Mouse (Mus musculus) cerebellum, adult 9-10 months (tissue): ENCODE measurements around the gene Castor1.
"Not testable (repeated sequence)": the region's sequence is repeated elsewhere in the genome, so short reads cannot be mapped to it uniquely, and the experiment has no call there.

Experiments used
- DNase-seq: peaks from one replicate; pipeline ENCODE4 v3.0.0; 2022

Gene Castor1

DNA sequence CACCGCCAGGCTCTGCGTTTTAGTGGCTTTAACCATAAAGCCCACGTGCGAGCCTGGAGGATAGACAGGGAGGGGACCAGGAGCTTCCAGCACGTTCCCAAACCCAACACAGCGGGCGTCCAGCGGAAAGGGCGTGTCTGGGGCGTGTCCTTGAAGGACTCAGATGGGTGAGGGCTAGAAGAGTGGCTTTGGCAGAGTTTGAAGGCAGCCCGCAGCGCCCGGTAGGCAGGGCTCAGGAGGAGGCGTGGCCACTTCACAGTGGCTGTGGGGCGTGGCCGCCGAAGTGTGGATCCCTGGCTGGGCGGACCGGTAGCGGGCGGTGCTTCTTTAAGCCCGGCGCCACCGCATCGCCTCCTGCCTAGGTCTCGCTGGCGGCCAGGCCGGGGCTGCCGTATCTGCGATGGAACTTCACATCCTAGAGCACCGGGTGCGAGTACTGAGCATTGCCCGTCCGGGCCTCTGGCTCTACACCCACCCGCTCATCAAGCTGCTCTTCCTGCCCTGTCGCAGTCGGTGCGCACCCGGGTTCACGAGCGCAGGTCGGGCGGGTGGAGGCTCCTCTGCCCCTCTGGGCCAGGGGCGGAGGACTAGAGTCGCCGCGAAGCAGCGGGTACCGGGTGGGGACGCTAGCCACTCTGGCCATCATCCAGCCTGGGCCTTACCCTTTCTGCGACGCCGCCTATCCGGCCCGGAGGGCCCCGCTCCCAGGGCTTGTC, at the start of gene Castor1:
TSS of gene Castor1 (plus strand) at position 312 of the 716 bp plus-strand sequence.
- DNase-seq: peak; percentile 44

GRCm38 (mm10) chr11:4174586-4174985, 43.4 kb upstream of the Castor1 start:
- no peak for DNase-seq

- DNase-seq: no peak
These were observed 40.3 kb upstream of the Castor1 start for GRCm38 (mm10) chr11:4177716-4178115.

- no peak for DNase-seq
These were observed 36.0 kb upstream of the Castor1 start for GRCm38 (mm10) chr11:4182061-4182460.

GRCm38 (mm10) chr11:4183511-4183910, 34.5 kb upstream of the Castor1 start:
- DNase-seq: no peak

DNA sequence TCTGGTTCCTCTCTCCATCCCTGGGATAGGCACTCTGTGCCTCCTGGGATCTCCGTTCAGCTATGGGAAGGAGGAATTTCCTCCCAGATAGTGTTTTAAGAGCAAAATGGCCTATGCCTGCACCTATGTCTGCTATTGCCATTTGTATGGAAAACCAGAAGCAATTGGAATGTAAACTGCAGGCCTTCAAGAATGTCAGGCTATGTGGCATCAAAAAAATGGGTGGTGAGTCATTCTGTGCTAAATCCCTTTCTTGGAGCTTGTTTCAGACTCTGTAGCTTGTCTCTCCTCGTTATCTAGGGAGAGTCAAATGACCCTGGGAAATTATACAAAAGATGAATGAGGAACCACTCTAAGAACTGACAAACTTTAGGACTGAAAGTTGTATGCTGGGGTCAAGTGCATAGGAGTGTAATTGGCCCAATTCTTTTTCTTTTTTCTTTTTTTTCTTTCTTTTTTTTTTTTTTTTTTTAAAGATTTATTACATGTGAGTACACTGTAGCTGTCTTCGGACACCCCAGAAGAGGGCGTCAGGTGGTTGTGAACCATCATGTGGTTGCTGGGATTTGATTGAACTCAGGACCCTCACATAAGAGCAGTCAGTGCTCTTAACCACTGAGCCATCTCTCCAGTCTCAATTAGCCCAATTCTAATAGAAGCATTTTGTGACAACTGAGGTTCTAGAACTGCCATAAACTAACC, 33.6 kb upstream of the Castor1 start:
- no peak for DNase-seq

DNA sequence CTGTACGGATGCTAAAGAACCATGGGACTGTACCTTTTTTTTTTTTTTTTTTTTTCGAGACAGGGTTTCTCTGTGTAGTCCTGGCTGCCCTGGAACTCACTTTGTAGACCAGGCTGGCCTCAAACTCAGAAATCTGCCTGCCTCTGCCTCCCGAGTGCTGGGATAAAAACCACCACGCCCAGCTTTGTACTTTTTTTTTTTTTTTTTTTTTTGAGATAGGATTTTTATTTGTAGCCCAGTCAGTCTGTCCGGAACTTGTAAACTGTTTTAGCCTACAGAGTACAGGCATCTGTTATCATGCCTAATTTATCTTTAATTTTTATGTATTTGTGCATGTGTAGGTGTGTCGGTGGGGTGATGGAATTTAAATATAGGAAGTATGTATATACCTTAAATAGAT, 32.5 kb upstream of the Castor1 start:
- not testable (repeated sequence) for DNase-seq

- peak; percentile 98 for DNase-seq
These were observed 31.3 kb upstream of the Castor1 start, which contains the start of gene Tbc1d10a for GRCm38 (mm10) chr11:4186486-4187317. Tbc1d10a (plus strand) TSS chr11:4186789.

DNA sequence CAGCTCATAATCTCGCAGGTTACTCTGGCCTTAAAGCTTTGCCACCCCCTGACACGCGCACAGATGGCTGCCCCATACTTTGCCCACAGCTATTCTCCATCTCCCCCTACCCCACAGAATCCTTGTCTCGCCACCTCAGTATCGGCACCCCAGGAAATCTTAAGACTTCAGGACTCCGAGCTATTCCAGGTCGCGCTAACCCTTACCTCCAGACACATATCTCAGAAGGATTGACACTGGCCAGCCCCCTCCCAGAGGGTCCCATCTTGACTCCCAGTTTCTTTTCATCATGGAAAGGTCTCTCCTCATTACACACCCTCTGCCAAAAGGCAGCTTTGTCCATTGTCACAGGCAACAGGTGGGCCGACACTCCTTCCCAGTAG, 30.7 kb upstream of the Castor1 start:
- peak; percentile 47 for DNase-seq

GRCm38 (mm10) chr11:4189182-4189581, 28.8 kb upstream of the Castor1 start:
- no peak for DNase-seq

- DNase-seq: no peak
These were observed 27.3 kb upstream of the Castor1 start for GRCm38 (mm10) chr11:4190677-4191076.

- DNase-seq: no peak
These were observed 25.3 kb upstream of the Castor1 start for GRCm38 (mm10) chr11:4192757-4193156.

DNA sequence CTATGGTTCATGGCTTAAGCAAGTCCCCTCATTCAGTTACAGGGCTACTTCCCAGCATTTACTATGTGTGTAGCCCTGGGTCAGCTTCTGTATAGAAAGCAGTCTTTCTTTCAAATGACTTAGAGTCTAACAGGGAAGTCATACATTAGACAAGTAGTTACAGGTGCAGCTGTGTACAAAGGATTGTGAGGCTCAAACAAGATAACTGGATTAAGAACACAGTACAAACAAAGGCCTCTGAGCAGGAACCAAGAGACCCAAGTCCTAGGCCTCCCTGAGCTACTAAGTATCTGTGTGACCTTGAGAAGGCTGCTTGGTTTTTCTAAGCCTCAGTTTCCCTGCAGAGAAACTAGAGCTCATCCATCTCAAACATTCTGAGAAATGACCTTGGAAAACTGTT, 24.6 kb upstream of the Castor1 start:
- DNase-seq: no peak

DNA sequence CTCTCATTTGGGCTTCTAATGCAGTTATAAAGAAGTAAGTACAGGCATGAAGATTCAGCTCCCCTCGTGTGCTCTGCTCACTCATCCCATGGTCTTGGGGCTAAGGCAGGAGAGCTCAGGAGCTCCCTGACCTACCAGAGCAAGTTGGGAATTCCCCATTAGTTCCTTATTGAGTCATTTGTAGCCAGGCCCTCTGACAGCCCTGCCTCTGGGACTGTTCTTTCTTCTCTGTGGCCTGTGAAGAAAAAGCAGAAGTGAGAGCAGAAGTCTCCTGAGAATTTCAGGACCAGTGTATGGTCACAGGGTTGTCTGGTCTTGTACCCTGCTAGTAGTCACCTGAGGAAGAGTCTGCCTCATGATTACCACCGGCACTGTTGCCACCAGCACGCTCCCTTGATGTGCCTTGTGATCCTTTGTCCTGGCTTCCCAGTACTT, 22.4 kb upstream of the Castor1 start:
- no peak for DNase-seq

GRCm38 (mm10) chr11:4196636-4197035, 21.4 kb upstream of the Castor1 start:
- DNase-seq: no peak

DNA sequence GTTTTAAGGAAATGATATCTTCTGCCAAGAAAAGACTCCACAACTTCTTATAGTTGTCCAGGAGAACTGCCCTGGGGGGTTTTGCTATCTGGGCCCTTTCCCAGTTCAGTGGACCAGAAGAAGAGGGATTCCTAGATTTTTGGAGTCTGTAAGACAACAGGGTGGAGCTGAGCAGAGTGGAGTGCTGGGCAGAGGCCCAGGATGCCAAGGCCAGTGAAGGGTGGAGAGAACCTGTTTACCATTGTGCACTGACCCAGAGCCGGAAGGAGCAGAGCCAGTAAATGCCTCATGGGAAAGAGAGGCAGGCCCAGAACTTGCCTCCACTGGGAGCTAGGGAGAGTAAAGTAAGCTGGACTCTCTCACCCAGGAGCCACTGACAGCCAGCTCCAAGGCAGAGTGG, 20.3 kb upstream of the Castor1 start:
- DNase-seq: no peak

DNA sequence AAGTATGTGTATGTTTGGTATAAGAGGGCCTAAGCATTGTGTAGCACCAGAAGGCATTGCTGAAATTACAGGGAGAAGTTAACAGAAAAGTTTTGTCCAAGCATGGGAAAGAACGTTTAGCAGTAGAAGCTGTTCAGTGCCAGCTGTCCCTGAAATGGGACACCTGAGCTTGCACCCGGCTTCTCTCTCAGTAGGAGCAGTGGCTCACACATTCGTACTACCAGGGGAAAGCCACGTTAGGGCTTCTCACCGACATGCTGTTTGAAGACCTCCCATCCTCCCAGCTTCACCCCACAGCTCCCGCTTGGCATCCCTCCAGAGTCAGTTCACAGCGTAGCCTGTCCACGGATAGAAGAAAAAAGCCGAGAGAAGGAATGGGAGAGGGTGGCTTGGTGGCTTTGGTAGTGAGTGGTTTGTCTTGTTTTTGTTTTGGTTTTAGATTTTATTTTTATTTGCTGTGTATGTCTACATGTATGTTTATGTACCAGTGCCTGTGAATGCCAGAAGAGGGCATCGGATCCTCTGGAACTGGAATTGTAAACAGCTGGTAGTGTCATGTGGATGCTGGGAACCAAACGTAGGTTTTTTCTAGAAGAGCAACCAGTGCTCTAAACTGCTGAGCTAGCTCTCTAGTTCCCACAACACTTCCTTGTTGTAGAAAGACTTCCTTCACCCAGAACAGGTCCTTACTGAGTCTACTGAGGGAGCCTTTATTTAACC, 15.9 kb upstream of the Castor1 start:
- no peak for DNase-seq

- no peak for DNase-seq
These were observed 14.9 kb upstream of the Castor1 start for GRCm38 (mm10) chr11:4202995-4203704.

DNA sequence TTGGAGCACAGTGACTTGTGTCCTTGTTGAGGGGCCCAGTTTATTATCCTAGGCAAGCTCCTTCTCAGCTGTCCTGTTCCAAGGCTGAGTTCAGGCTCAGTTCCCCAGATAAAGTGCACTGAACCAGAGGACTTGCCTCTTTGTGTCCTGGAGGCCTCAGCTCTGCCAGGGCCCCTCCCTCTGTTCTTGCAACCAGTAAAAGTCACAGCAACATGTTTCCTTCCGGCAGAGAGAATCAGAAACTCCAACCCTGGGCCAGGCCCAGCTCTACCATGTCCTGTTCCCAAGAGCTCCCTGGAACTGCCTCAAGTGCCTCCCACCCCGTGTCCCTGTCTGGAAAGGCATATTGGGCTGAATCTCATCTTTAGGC, 14.3 kb upstream of the Castor1 start:
- DNase-seq: no peak

DNA sequence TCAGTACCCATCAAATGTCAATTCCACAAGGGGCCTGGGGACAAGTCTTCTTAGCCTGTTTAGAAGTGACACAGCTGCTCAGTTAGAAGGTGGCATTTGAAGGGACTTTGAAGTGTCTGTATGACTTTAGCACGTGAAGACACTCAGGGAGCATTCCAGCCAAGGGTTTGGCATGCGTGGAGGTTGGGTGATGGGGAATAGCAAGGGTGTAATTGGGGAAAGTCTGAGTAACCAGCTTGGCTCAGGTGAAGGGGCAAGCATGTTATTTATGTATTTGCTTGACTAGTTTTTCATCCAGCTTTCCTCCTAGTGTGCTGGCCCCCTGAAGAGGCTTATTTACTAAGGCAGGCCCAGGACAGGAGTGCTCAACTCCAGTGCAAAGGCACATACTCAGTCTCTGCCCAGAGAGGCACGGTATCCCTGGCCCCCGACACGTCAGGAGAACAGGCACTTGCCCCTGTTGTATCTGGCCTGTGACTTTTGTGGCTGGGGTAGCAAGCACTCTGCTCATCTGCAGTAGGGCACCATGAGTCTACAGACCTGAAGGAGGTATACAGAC, 12.8 kb upstream of the Castor1 start:
- no peak for DNase-seq

DNA sequence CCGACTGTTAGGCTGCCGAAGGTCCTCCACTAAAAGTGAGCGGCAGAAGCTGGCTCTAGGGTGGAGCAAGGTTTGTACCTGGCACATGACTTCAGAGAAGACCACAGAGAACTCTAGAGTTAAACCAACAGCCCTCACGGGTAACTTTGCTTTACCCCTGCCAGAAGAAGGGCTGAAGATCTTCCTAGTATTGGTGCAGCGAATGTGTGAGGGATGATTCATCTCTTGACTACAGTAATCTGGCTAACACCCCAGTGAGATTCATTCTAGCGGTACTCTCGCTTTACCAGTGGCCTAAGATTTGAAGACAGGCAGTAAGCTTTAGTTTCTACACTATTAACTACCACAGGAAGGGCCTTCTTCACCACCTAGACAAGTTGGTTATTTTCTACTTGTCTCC, 12.1 kb upstream of the Castor1 start:
- no peak for DNase-seq

DNA sequence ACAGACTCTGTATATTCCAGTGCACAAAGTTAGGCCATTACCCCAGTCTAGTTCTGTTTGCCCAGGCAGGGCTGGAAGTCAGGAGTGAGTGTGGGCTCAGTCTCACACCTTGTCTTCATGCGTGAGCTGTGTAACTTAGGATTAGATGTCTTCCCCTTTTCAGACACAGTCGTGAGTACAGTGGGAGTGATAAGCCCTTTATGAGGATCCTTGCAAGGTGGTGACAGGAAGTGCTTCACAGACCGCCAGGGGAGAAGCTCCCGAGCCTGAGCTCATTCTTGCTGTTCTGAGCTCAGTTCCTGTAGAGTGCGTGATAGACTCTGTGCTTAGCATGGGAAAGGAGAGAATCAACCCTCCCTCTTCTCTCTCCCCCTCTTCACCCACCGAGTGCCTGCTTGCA, 11.5 kb upstream of the Castor1 start:
- no peak for DNase-seq
